Mouse (Mus musculus): ENCODE data around the gene Ccdc60.
"Not testable (repeated sequence)": the region's sequence is repeated elsewhere in the genome, so short reads cannot be mapped to it uniquely, and the experiment has no call there.

The Ccdc60 gene

GRCm38 (mm10) chr5:116288849-116289570 lies at the start of gene Ccdc60:
Gene Ccdc60 (minus strand): TSS chr5:116288985.
- peak; percentile 4 for DNase-seq (ENCODE audit: low spot score)

GRCm38 (mm10) chr5:116336191-116336590 lies 47.4 kb upstream of the Ccdc60 start:
- no peak for DNase-seq (ENCODE audit: low spot score)

- DNase-seq (ENCODE audit: low spot score) = no peak
Observed at GRCm38 (mm10) chr5:116328911-116329310, 40.1 kb upstream of the Ccdc60 start.

- no peak for DNase-seq (ENCODE audit: low spot score)
Observed at GRCm38 (mm10) chr5:116323401-116323800, 34.6 kb upstream of the Ccdc60 start.

- DNase-seq (ENCODE audit: low spot score) = no peak
Observed at GRCm38 (mm10) chr5:116322365-116323027, 33.7 kb upstream of the Ccdc60 start.

- no peak for DNase-seq (ENCODE audit: low spot score)
Observed at GRCm38 (mm10) chr5:116313711-116314110, 24.9 kb upstream of the Ccdc60 start.

- DNase-seq (ENCODE audit: low spot score) = no peak
Observed at GRCm38 (mm10) chr5:116312111-116312737, 23.4 kb upstream of the Ccdc60 start.

- DNase-seq (ENCODE audit: low spot score) = no peak
Observed at GRCm38 (mm10) chr5:116311636-116312035, 22.9 kb upstream of the Ccdc60 start.

GRCm38 (mm10) chr5:116309383-116309801 lies 20.6 kb upstream of the Ccdc60 start:
- DNase-seq (ENCODE audit: low spot score) = no peak

- DNase-seq (ENCODE audit: low spot score) = no peak
Observed at GRCm38 (mm10) chr5:116305557-116305956, 16.8 kb upstream of the Ccdc60 start.

GRCm38 (mm10) chr5:116305146-116305545 lies 16.4 kb upstream of the Ccdc60 start:
- not testable (repeated sequence) for DNase-seq (ENCODE audit: low spot score)

- DNase-seq (ENCODE audit: low spot score) = no peak
Observed at GRCm38 (mm10) chr5:116300984-116301383, 12.2 kb upstream of the Ccdc60 start.

GRCm38 (mm10) chr5:116293501-116293900 lies 4.7 kb upstream of the Ccdc60 start:
- DNase-seq (ENCODE audit: low spot score) = no peak

GRCm38 (mm10) chr5:116290584-116290983 lies 1.8 kb upstream of the Ccdc60 start:
- DNase-seq (ENCODE audit: low spot score) = no peak

- DNase-seq (ENCODE audit: low spot score) = no peak
Observed at GRCm38 (mm10) chr5:116289897-116290296, 1.1 kb upstream of the Ccdc60 start.

GRCm38 (mm10) chr5:116288183-116288582 lies 602 bp downstream of the Ccdc60 start:
- DNase-seq (ENCODE audit: low spot score) = no peak

- DNase-seq (ENCODE audit: low spot score) = no peak
Observed at GRCm38 (mm10) chr5:116285532-116286176, 3.1 kb downstream of the Ccdc60 start.

- no peak for DNase-seq (ENCODE audit: low spot score)
Observed at GRCm38 (mm10) chr5:116280518-116280917, 8.3 kb downstream of the Ccdc60 start.

- no peak for DNase-seq (ENCODE audit: low spot score)
Observed at GRCm38 (mm10) chr5:116278436-116278918, 10.3 kb downstream of the Ccdc60 start.

GRCm38 (mm10) chr5:116277951-116278350 lies 10.8 kb downstream of the Ccdc60 start:
- no peak for DNase-seq (ENCODE audit: low spot score)

GRCm38 (mm10) chr5:116274818-116275217 lies 14.0 kb downstream of the Ccdc60 start:
- no peak for DNase-seq (ENCODE audit: low spot score)

GRCm38 (mm10) chr5:116274365-116274764 lies 14.4 kb downstream of the Ccdc60 start:
- DNase-seq (ENCODE audit: low spot score) = no peak

Measured in ovary, adult 18-20 months (tissue).